ENCODE assay signal across 8 mouse cellular contexts in genomic region chr7:74006775-74007371, GRCm38 (mm10). TPM values are rescaled to one million over a fixed set of nuclear protein-coding genes. Genes with fewer than 3 reads are reported as not detected.
DNase-seq lines count a peak whose midpoint lies in the region; ATAC-seq and TF ChIP-seq lines count a peak whose summit lies in the region.

No protein-coding gene starts in this region.

- 0 out of 2 replicates have a peak, but pooled peaks have one; percentile 5 for TF ChIP-seq EP300 in ES-Bruce4 (IDR thresholded peaks at IDR 0.05; ENCODE audit: insufficient read depth, low read depth, low read length)

- intact Hi-C loops in gastrocnemius, postnatal 36 days (cut with DNase I): no loop called here

- TF ChIP-seq POLR2A in ES-Bruce4 (IDR thresholded peaks at IDR 0.05; ENCODE audit: insufficient read depth, low read length): no peak

- no peaks in the 10 kb centered on the region for H3K36me3 ChIP-seq in ES-Bruce4 (ENCODE audit: control insufficient read depth, insufficient read depth, low read length, poor library complexity, severe bottlenecking)
- H3K36me3 ChIP-seq in forebrain, postnatal 0 days (ENCODE audit: insufficient read depth): no peaks in the 10 kb centered on the region
- no peaks in the 10 kb centered on the region for H3K36me3 ChIP-seq in midbrain, embryonic 12.5 days

- peak; percentile 18 for DNase-seq in gastrocnemius, postnatal 10 days
- DNase-seq in gastrocnemius, postnatal 36 days: no peak
- peak; percentile 67 for DNase-seq in forebrain, postnatal 0 days
- no peak for DNase-seq in spleen, adult 12 weeks (ENCODE audit: low spot score)
- no peak for DNase-seq in layer of hippocampus, adult 9-10 months (ENCODE audit: low spot score)

- H3K4me2 ChIP-seq in forebrain, postnatal 0 days (ENCODE audit: low read depth): peak overlapping the region; percentile 13; the same call in 1 of the 2 replicates
- H3K4me2 ChIP-seq in midbrain, embryonic 12.5 days (replicated peaks): peak overlapping the region; percentile 38

- no peak overlapping the region for H3K9ac ChIP-seq in ES-Bruce4 (ENCODE audit: low read depth, poor library complexity, severe bottlenecking)
- peak overlapping the region; percentile 14; the same call in 1 of the 2 replicates for H3K9ac ChIP-seq in forebrain, postnatal 0 days
- H3K9ac ChIP-seq in midbrain, embryonic 12.5 days (replicated peaks): peak overlapping the region; percentile 28; the same call in 1 of the 2 replicates

- ATAC-seq in forebrain, postnatal 0 days: peak; percentile 77
- peak; percentile 72 for ATAC-seq in midbrain, embryonic 12.5 days (ENCODE audit: low FRiP score, low read depth)
- ATAC-seq in megakaryocyte, adult 5-6 weeks (ENCODE audit: poor library complexity, severe bottlenecking): no peak

- H3K27me3 ChIP-seq in ES-Bruce4 (ENCODE audit: control insufficient read depth, insufficient read depth, low read length, poor library complexity, severe bottlenecking): peaks cover 5% of the 10 kb centered on the region; the same call in 1 of the 2 replicates
- H3K27me3 ChIP-seq in forebrain, postnatal 0 days (ENCODE audit: insufficient read depth, low read length): no peaks in the 10 kb centered on the region
- H3K27me3 ChIP-seq in midbrain, embryonic 12.5 days: peaks cover 5% of the 10 kb centered on the region; the same call in 1 of the 2 replicates

- H3K27ac ChIP-seq in ES-Bruce4 (ENCODE audit: insufficient read depth, low read length): no peak overlapping the region
- 0 out of 2 replicates have a peak overlapping the region, but pooled peaks have one; percentile 50 for H3K27ac ChIP-seq in forebrain, postnatal 0 days (ENCODE audit: low read depth, low read length)
- H3K27ac ChIP-seq in midbrain, embryonic 12.5 days (replicated peaks): peak overlapping the region; percentile 85

- WGBS in forebrain, postnatal 0 days: 4% methylated on average over 9 of the region's 9 CpGs
- 7% methylated on average over 9 of the region's 9 CpGs for whole genome bisulfite sequencing in midbrain, embryonic 12.5 days

- no peak overlapping the region for H3K4me3 ChIP-seq in ES-Bruce4 (ENCODE audit: low read depth, low read length)
- H3K4me3 ChIP-seq in forebrain, postnatal 0 days (ENCODE audit: low read depth, low read length): no peak overlapping the region
- no peak overlapping the region for H3K4me3 ChIP-seq in midbrain, embryonic 12.5 days

- no peaks in the 10 kb centered on the region for H3K9me3 ChIP-seq in ES-Bruce4 (replicated peaks; ENCODE audit: control insufficient read depth, insufficient read depth, low read length, poor library complexity, severe bottlenecking)
- H3K9me3 ChIP-seq in forebrain, postnatal 0 days (ENCODE audit: low read length): no peaks in the 10 kb centered on the region
- H3K9me3 ChIP-seq in midbrain, embryonic 12.5 days: no peaks in the 10 kb centered on the region

- H3K4me1 ChIP-seq in ES-Bruce4 (ENCODE audit: control insufficient read depth, insufficient read depth, low read length): no peaks in the 10 kb centered on the region
- peaks cover 40% of the 10 kb centered on the region for H3K4me1 ChIP-seq in forebrain, postnatal 0 days (ENCODE audit: insufficient read depth)
- peaks cover 69% of the 10 kb centered on the region for H3K4me1 ChIP-seq in midbrain, embryonic 12.5 days

- no peak for TF ChIP-seq CTCF in ES-Bruce4 (IDR thresholded peaks at IDR 0.05; ENCODE audit: low read depth, low read length)
- TF ChIP-seq CTCF in forebrain, postnatal 0 days (IDR thresholded peaks at IDR 0.05; ENCODE audit: low read depth): 0 out of 2 replicates have a peak, but pooled peaks have one; percentile 25

RNA-seq across cellular contexts. Expression of gene St8sia2, which starts 6.6 kb away (rescaled TPM):
- total RNA-seq in gastrocnemius, postnatal 10 days (2021): 1 to 10 TPM; 6.1 to 6.5 TPM
- under 1 TPM; 0.32 to 0.59 TPM for total RNA-seq in gastrocnemius, postnatal 36 days (2021)
- 0.81 and 1.3 TPM in 2 replicates for polyA plus RNA-seq in ES-Bruce4 (2011; ENCODE audit: insufficient read depth, insufficient read length, low read depth, missing spikeins)
- total RNA-seq in forebrain, postnatal 0 days (2014; rRNA removed): 59.6 and 75.7 TPM in 2 replicates
- 69.2 and 84.0 TPM in 2 replicates for polyA plus RNA-seq in forebrain, postnatal 0 days (2015; fragmentation: Nextera tagmentation; extraction: Ambion mirVana)
- 45.8 and 51.4 TPM in 2 replicates for polyA plus RNA-seq in midbrain, embryonic 12.5 days (2016; fragmentation: Nextera tagmentation; extraction: Ambion mirVana)
- 0.07 TPM in 1 of 2 replicates, not detected in the other for total RNA-seq in megakaryocyte, adult 5-6 weeks (2015)
- not detected in 2 replicates for total RNA-seq in megakaryocyte, adult 5-6 weeks (2017)

Comparison
In these comparisons a context has a peak if more than half of its experiments do, and no peak if none do; other contexts are left out.
1. DNase-seq: peak in gastrocnemius, postnatal 10 days (single experiment) and forebrain, postnatal 0 days (single experiment); none in gastrocnemius, postnatal 36 days (0 of 2), spleen, adult 12 weeks (single experiment) and layer of hippocampus, adult 9-10 months (single experiment).